Mouse (Mus musculus): ENCODE measurements around the gene Cox5a.

Cox5a gene

GRCm38 (mm10) chr9:57525516-57525915 is 4.4 kb downstream of the Cox5a start:
- no peak for DNase-seq (ENCODE audit: low spot score)

GRCm38 (mm10) chr9:57526435-57526834 is 5.4 kb downstream of the Cox5a start:
- DNase-seq (ENCODE audit: low spot score), result no peak

GRCm38 (mm10) chr9:57531946-57532345 is 10.9 kb downstream of the Cox5a start:
- no peak for DNase-seq (ENCODE audit: low spot score)

- DNase-seq (ENCODE audit: low spot score), result no peak
Measured at GRCm38 (mm10) chr9:57536362-57536761, 15.3 kb downstream of the Cox5a start.

- DNase-seq (ENCODE audit: low spot score), result peak; percentile 93
Measured at GRCm38 (mm10) chr9:57537044-57537727, 16.1 kb downstream of the Cox5a start, which contains the start of gene Fam219b. TSS of gene Fam219b (plus strand) at chr9:57537528.

GRCm38 (mm10) chr9:57537728-57538181 is 16.7 kb downstream of the Cox5a start:
- DNase-seq (ENCODE audit: low spot score), result no peak

- no peak for DNase-seq (ENCODE audit: low spot score)
Measured at GRCm38 (mm10) chr9:57539550-57539949, 18.5 kb downstream of the Cox5a start.

GRCm38 (mm10) chr9:57541312-57541711 is 20.2 kb downstream of the Cox5a start:
- DNase-seq (ENCODE audit: low spot score), result peak; percentile 75

- DNase-seq (ENCODE audit: low spot score), result no peak
Measured at GRCm38 (mm10) chr9:57543951-57544350, 22.9 kb downstream of the Cox5a start.

GRCm38 (mm10) chr9:57547287-57547686 is 26.2 kb downstream of the Cox5a start:
- DNase-seq (ENCODE audit: low spot score), result no peak

GRCm38 (mm10) chr9:57547869-57548268 is 26.8 kb downstream of the Cox5a start:
- no peak for DNase-seq (ENCODE audit: low spot score)

- no peak for DNase-seq (ENCODE audit: low spot score)
Measured at GRCm38 (mm10) chr9:57549186-57549585, 28.1 kb downstream of the Cox5a start.

- DNase-seq (ENCODE audit: low spot score), result no peak
Measured at GRCm38 (mm10) chr9:57550126-57550862, 29.2 kb downstream of the Cox5a start.

- DNase-seq (ENCODE audit: low spot score), result peak; percentile 86
Measured at GRCm38 (mm10) chr9:57552139-57552887, 31.2 kb downstream of the Cox5a start, which contains the start of gene Mpi. TSS of gene Mpi (minus strand) at chr9:57552763.

- DNase-seq (ENCODE audit: low spot score), result no peak
Measured at GRCm38 (mm10) chr9:57553119-57553518, 32.0 kb downstream of the Cox5a start.

- DNase-seq (ENCODE audit: low spot score), result no peak
Measured at GRCm38 (mm10) chr9:57554753-57555152, 33.7 kb downstream of the Cox5a start.

GRCm38 (mm10) chr9:57557215-57557614 is 36.1 kb downstream of the Cox5a start:
- no peak for DNase-seq (ENCODE audit: low spot score)

- DNase-seq (ENCODE audit: low spot score), result no peak
Measured at GRCm38 (mm10) chr9:57558625-57559024, 37.6 kb downstream of the Cox5a start.

GRCm38 (mm10) chr9:57559568-57559967 is 38.5 kb downstream of the Cox5a start:
- no peak for DNase-seq (ENCODE audit: low spot score)

GRCm38 (mm10) chr9:57560263-57560662 is 39.2 kb downstream of the Cox5a start:
- no peak for DNase-seq (ENCODE audit: low spot score)

- DNase-seq (ENCODE audit: low spot score), result peak; percentile 97
Measured at GRCm38 (mm10) chr9:57560861-57561710, 40.0 kb downstream of the Cox5a start, which contains the start of gene Scamp2. TSS of gene Scamp2 (plus strand) at chr9:57560943.

GRCm38 (mm10) chr9:57561711-57562099 is 40.6 kb downstream of the Cox5a start:
- DNase-seq (ENCODE audit: low spot score), result no peak
